Mouse (Mus musculus) kidney, adult 9 months (tissue): Measurements from ENCODE around the gene Deaf1.
A peak's percentile ranks its signal among the peaks of the same experiment; 100 is the strongest.

Experiments
- DNase-seq: peaks from one replicate; pipeline ENCODE4 v3.0.0; 2022

Gene Deaf1

DNA sequence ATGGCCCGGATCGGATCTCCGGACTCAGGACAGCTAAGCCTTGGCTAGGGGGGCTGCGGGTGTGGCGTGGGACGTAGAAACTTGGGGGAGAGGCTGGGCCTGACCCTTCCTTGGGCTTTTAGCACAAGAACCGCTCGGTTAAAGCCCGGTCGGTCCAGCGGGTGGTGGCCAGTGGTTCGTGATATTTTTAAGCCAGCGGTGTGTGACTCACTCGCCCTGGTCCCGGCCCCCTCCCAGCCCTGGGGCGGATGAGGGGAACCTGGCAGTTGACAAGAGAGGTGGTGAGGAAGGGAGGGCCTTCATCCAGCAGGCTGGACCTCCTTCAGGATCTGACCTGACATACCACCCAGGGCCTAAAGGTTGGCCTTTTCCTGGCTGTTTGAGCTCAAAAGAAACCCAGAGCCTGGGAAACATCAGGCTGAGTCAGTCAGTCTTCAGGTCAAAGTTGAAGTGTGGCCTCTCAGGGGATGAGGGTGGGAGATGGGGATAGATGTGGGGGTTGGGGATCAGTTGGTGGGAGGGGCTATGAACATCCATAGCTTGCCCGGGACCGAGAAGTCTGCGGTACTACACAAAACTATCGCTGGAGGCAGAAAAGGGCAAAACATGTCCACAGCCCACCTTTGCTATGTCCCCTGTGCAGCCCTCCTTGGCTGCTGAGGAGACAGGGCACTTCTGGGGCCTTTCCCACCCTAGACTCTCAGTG lies 11.9 kb upstream of the Deaf1 start:
- peak; percentile 49 for DNase-seq

GRCm38 (mm10) chr7:141338576-141339131 lies 11.2 kb upstream of the Deaf1 start, which contains the start of gene Eps8l2:
Gene Eps8l2 (plus strand): TSS chr7:141338880.
- DNase-seq, result peak; percentile 89

DNA sequence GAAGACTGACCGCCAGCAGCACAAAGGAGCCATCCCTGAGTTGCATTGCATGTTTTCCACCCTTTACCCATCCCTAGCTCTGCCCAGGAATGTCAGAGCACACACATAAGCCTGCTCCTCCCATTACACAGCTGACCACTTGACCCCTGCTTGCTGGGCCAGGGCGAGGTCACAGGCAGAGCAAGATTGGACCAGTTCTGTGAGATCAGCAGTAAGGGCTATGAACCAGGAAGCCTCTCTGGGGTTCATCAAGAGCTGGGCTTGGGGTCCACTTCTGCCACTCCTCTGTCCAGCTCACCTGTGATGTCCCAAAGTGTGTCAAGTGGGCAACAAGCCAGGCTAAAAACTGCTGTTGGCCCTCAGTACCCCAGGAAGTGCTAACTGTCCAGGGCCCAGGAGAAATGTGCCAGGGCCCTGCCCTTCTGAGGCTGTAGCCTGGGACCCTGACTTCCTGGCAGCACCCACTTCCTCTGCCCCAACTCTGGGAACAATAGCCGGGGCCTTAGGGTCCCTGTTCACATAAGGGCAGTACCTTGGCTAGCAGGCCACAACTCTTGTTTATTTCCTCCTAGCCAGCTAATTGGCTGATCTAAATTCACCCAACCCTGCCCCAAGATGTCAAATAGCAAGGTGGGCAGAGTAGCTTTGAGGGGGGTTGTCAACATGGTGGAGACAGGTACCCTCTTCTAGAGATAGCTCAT lies 10.4 kb upstream of the Deaf1 start:
- DNase-seq, result peak; percentile 58

GRCm38 (mm10) chr7:141336296-141336695 lies 8.8 kb upstream of the Deaf1 start:
- DNase-seq, result no peak

DNA sequence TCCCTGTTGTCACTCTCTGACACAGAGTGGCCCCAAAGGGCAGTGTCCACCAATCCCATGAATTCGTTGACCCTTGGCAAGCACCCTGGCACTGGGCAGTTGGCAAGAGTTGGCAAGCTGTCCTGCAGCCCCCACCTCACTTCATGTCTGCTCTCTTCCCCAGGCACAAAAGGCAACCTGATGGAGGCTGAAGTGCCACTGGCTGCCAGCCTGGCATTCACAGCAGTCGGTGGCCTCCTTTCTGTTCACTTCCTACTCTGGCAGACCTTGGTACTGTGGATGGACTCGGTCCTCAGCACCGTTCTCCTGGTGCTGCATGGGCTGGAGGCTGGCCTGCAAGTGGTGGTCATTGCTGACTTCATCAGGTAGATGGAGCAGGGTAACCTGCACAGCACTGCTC lies 8.2 kb upstream of the Deaf1 start:
- no peak for DNase-seq

DNA sequence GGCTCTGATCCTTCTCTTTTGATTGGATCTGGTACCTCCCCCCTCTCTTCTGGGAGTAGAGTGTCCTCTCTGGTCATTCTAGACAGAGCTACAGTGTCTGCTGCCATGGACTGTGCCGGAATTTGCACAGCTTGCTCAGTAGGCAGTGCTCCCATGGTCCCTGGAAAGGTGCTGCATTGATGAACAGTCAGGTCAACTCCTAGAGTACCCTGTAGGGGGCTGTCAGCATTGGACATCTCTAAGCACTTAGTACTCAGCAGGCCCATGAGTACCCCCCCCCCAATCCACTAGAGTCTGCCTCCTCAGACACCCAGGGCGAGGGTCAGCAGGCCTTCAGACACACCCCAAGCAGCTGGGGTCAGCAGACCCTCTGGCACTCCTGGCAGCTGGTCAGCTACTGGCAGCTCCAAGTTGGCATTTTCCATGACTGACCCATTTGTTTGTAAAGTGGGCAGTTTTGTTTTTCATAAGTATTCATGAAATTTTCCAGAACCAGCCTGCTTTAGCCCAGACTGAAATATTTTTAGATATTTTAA lies 7.6 kb upstream of the Deaf1 start:
- DNase-seq, result no peak

GRCm38 (mm10) chr7:141331990-141332389 lies 4.5 kb upstream of the Deaf1 start:
- peak; percentile 94 for DNase-seq

DNA sequence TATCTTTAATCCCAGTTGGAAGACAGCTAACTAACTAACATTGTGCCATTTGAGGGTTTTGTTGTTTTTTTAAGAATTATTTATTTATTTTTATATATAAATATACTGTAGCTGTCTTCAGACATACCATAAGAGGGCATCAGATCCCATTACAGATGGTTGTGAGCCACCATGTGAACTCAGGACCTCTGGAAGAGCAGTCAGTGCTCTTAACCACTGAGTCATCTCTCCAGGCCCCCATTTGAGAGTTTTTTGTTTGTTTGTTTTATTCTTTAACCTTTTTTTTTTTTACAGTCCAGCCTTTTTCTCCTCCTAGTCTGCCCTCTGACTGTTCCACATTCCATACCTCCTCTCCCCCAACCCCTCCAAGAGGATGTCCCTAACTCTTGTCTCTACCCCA lies 3.2 kb upstream of the Deaf1 start:
- no peak for DNase-seq

DNA sequence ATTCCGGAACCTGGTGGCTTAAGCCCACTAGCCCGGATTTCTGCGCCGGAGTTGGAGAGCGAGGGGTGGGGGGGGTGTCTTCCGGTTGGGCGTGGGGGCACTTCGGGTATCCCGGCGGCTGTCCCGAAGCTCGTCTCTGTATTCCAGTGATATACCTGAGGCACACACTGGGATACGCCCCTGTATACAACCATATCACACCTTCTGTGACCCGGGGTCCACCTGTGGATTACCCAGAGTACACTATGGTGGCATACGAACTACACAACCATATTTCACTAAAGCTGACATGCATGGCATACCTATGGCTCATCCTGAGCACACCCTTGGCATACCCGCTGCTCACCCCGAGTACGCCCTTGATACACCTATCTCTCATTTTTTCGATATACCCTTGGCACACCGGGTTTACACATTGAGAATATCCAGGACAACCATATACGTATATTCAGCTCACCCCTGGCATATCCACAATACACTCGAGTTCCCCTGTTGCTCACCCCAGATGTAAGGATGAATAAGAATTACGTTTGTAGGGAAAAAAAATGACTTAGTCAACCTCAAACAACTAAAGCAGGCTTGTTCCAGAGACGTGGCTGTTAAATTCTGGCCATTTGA lies 992 bp upstream of the Deaf1 start:
- no peak for DNase-seq

GRCm38 (mm10) chr7:141326546-141327446 lies 694 bp downstream of the Deaf1 start:
- peak; percentile 45 for DNase-seq

DNA sequence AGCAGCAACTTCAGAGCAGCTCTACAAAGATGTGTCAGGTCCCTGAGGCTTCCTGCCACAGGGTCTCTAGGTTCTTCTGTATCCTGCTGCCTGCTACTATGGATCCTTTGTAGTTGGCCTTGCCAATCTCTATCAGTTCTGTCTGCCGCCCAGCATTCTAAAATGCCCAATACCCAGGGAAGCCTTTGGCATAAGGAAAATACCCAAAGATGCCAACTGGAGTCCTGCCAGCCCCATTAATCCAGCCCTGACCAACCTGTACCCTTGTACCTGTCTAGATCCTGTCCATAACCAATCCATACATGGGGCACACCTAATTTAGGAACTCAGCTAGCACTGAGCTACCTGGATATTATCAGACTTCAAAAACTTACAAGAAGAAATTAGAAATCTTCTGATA lies 2.8 kb downstream of the Deaf1 start:
- DNase-seq, result peak; percentile 48

GRCm38 (mm10) chr7:141319446-141319845 lies 8.0 kb downstream of the Deaf1 start:
- no peak for DNase-seq

GRCm38 (mm10) chr7:141317619-141318132 lies 9.8 kb downstream of the Deaf1 start:
- peak; percentile 45 for DNase-seq

- peak; percentile 94 for DNase-seq
These were observed 11.5 kb downstream of the Deaf1 start for GRCm38 (mm10) chr7:141315974-141316373.

DNA sequence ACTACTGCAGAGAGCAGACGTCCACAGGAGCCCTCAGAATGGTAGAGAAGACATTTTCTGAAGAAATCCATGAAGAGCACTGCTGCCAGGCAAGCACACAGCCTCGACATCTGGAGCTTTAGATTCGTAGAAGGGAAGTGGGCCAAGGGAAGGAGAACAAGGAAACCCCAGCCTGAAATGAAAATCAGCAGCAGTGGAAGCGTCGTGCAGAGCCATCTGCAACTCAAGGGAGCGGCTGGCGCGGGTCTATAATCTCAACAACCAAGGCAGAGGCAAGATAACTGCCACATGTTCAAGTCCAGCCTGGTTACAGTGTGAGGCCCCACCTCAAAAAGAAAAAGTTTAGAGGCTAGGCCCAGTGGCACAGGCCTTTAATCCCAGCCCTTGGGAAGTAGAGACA lies 12.4 kb downstream of the Deaf1 start:
- DNase-seq, result no peak

GRCm38 (mm10) chr7:141314416-141314815 lies 13.1 kb downstream of the Deaf1 start:
- DNase-seq, result no peak

DNA sequence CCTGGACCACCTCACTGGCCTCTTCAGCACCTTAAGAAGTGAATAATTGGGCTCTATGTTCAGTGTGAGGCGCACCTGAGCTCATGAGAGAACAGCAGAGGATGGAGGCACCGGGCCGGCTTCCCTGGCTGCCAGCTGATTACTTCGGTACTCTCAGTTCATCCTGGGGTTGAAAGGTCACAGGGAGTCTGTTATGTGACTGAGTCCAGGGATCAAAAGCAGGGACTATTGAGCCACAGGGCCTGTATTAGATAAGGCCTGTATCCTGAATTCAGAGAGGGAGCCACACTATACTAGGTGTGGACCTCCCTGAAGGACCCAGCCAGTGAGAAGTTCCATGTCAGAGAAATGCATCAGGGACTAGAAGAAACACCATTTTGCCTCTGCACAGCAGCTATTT lies 23.0 kb downstream of the Deaf1 start:
- no peak for DNase-seq

DNA sequence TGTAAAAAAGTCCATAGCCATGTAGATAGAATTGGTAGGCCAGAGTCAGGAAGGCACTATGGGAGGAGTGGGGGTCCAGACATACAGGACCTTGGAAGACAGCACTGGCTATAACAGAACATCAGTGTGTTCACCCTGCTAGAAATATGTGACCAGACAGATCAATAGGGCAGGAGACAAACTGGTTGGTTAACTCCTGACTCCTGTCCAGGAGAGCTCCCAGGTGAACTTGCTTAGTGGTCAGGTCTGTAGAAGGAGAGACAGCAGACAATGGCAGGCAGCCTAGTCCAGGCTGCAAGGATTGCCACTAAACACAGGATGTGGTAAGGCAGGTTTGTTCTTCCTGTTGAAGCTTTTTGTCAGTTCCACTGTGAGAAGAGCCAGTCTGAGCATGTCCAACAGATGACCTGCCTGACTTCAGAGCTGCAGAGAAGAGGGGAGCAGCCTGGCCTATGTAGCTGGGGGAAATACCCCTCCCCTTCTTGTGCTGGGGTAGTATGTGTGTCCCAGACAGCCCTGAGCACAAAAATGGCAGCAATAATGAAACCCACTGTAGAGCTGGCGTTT lies 24.7 kb downstream of the Deaf1 start:
- peak; percentile 59 for DNase-seq

DNA sequence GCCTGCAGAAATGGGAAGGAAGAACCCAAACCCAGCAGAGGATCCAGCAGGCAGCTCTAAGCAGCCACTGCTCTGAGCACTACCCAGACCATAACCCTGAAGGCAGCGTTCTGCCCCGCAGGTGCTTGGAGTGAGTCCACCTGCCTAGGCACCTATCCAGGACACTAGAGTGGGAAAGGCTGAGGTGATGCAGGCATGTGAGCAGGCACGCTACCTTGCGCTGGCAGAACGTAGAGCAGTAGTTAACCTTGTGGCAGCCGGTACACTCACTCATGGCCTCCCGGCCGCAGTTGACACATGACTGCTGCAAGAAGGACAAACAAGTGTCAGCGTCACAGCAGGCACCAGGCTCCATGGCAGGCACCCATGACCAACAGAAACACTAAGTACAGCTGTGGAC lies 26.1 kb downstream of the Deaf1 start:
- peak; percentile 60 for DNase-seq

- DNase-seq, result no peak
These were observed 28.3 kb downstream of the Deaf1 start for GRCm38 (mm10) chr7:141299175-141299574.

GRCm38 (mm10) chr7:141297926-141298650 lies 29.4 kb downstream of the Deaf1 start:
- DNase-seq, result no peak
